Mouse (Mus musculus) liver, embryonic 11.5 days (tissue): ENCODE data around the gene Pgpep1. TPM values are rescaled to one million over a fixed set of nuclear protein-coding genes. Genes with fewer than 3 reads are reported as not detected.

Experiments used
- ATAC-seq: fragments of 200-750 bp; cut with Nextera tagmentation; replicated peaks from 2 replicates; pipeline ENCODE4 v1.8.0; 2017; ENCODE audit warnings: moderate number of reproducible peaks, mild to moderate bottlenecking, moderate TSS enrichment, moderate library complexity; ENCODE audit not compliant: low FRiP score
- DNase-seq: peaks from one replicate; pipeline ENCODE4 v3.0.0-alpha.2; 2017; ENCODE audit warnings: low spot score
- H3K27ac ChIP-seq: fragments of 300-500 bp; sonication (generic); 2 replicates; pipeline ENCODE4 v1.5.1; 2014; ENCODE audit warnings: mild to moderate bottlenecking, low read depth, low read length, control low read depth
- H3K27me3 ChIP-seq: fragments of 300-500 bp; sonication (generic); replicated peaks from 2 replicates; pipeline ENCODE4 v1.6.1; 2014; ENCODE audit warnings: low read length, mixed read lengths; ENCODE audit not compliant: control insufficient read depth, insufficient read depth
- H3K36me3 ChIP-seq: fragments of 300-500 bp; sonication (generic); 2 replicates; pipeline ENCODE4 v1.6.1; 2014; ENCODE audit warnings: mild to moderate bottlenecking, low read length, moderate library complexity, mixed read lengths; ENCODE audit not compliant: control insufficient read depth, insufficient read depth
- H3K4me1 ChIP-seq: fragments of 300-500 bp; sonication (generic); replicated peaks from 2 replicates; pipeline ENCODE4 v1.6.1; 2014; ENCODE audit warnings: low read length, mixed read lengths; ENCODE audit not compliant: control insufficient read depth, insufficient read depth
- H3K4me2 ChIP-seq: fragments of 300-500 bp; sonication (generic); 2 replicates; pipeline ENCODE4 v1.6.1; 2014; ENCODE audit warnings: mild to moderate bottlenecking, control low read depth, moderate library complexity
- H3K4me3 ChIP-seq: fragments of 300-500 bp; sonication (generic); 2 replicates; pipeline ENCODE4 v1.5.1; 2014; ENCODE audit warnings: low read depth, low read length, control low read depth
- H3K9ac ChIP-seq: fragments of 300-500 bp; sonication (generic); 2 replicates; pipeline ENCODE4 v1.6.1; 2014; ENCODE audit warnings: low read depth, low read length, control low read depth
- H3K9me3 ChIP-seq: fragments of 300-500 bp; sonication (generic); 2 replicates; pipeline ENCODE4 v1.6.1; 2016; ENCODE audit warnings: low read length, inconsistent platforms, mixed read lengths; ENCODE audit not compliant: control insufficient read depth
- WGBS: fragments of 180-500 bp; shearing (Covaris S2); extraction: QIAGEN DNeasy Blood & Tissue Kit; methylation state at CpG from one replicate; pipeline ENCODE4 v1.1.7; 2014; 5-methylcytosine and 5-hydroxymethylcytosine counted together
- polyA plus RNA-seq: library from polyadenylated mRNA; unstranded; fragments of >200 nt; fragmentation: Nextera tagmentation; extraction: Ambion mirVana; gene quantifications from 2 replicates; pipeline ENCODE4 v1.2.1, GENCODE M21; 2014

The Pgpep1 gene
- polyA plus RNA-seq, 1 experiment from 2014 or later = 34.6 TPM

- Histone ChIP-seq H3K4me1 (peaks cover 30% of the 10 kb centered on the region), H3K27ac (peak overlapping the region; percentile 1), H3K27me3 (peaks cover 4% of the 10 kb centered on the region; the same call in 1 of the 2 replicates), H3K9me3 (no peaks in the 10 kb centered on the region), H3K9ac (no peak overlapping the region), H3K36me3 (no peaks in the 10 kb centered on the region), H3K4me3 (no peak overlapping the region), H3K4me2 (no peak overlapping the region)
- ATAC-seq (0 out of 2 replicates have a peak, but pooled peaks have one; percentile 37), DNase-seq (no peak)
- 61% methylated on average over 8 of the region's 8 CpGs for WGBS
Observed at GRCm38 (mm10) chr8:70636838-70637237, 23.4 kb downstream of the Pgpep1 start.

- Histone ChIP-seq H3K9me3 (no peaks in the 10 kb centered on the region), H3K9ac (peak overlapping the region; percentile 54), H3K4me3 (no peak overlapping the region), H3K36me3 (no peaks in the 10 kb centered on the region), H3K4me2 (0 out of 2 replicates have a peak overlapping the region, but pooled peaks have one; percentile 12), H3K4me1 (peaks cover 40% of the 10 kb centered on the region), H3K27me3 (peaks cover 9% of the 10 kb centered on the region; the same call in 1 of the 2 replicates), H3K27ac (peak overlapping the region; percentile 60)
- 38% methylated on average over 6 of the region's 6 CpGs for WGBS
- DNase-seq (no peak), ATAC-seq (no peak)
Observed at GRCm38 (mm10) chr8:70635527-70635926, 24.7 kb downstream of the Pgpep1 start.

- no peak for ATAC-seq
- Histone ChIP-seq H3K4me3 (no peak overlapping the region), H3K4me2 (no peak overlapping the region), H3K9me3 (no peaks in the 10 kb centered on the region), H3K27ac (no peak overlapping the region), H3K9ac (no peak overlapping the region), H3K4me1 (peaks cover 48% of the 10 kb centered on the region), H3K27me3 (peaks cover 9% of the 10 kb centered on the region; the same call in 1 of the 2 replicates), H3K36me3 (no peaks in the 10 kb centered on the region)
- WGBS = 47% methylated on average over 6 of the region's 6 CpGs
- no peak for DNase-seq
Observed at GRCm38 (mm10) chr8:70634066-70634465, 26.1 kb downstream of the Pgpep1 start.

- peak within 1 kb of the TSS; percentile 90 for H3K4me2 ChIP-seq
- H3K9me3 ChIP-seq = no peaks in the 10 kb centered on the region
- ATAC-seq = 0 out of 2 replicates have a peak, but pooled peaks have one; percentile 4
- peak within 1 kb of the TSS; percentile 61 for H3K9ac ChIP-seq
- 69% methylated on average over 6 of the region's 6 CpGs for WGBS
- H3K4me1 ChIP-seq = peaks cover 43% of the 10 kb centered on the region
- no peak for DNase-seq
- peak within 1 kb of the TSS; percentile 89 for H3K27ac ChIP-seq
- peak within 1 kb of the TSS; percentile 59 for H3K4me3 ChIP-seq
- H3K36me3 ChIP-seq = no peaks in the 10 kb centered on the region
- peaks cover 9% of the 10 kb centered on the region; the same call in 1 of the 2 replicates for H3K27me3 ChIP-seq
Observed at GRCm38 (mm10) chr8:70632346-70632892, 27.8 kb downstream of the Pgpep1 start, which contains the start of gene Gdf15. TSS of gene Gdf15 (minus strand) at chr8:70632456.

GRCm38 (mm10) chr8:70631436-70631835 is 28.8 kb downstream of the Pgpep1 start:
- Histone ChIP-seq H3K27ac (peak overlapping the region; percentile 89), H3K4me3 (peak overlapping the region; percentile 59), H3K4me1 (peaks cover 37% of the 10 kb centered on the region), H3K36me3 (no peaks in the 10 kb centered on the region), H3K9me3 (no peaks in the 10 kb centered on the region), H3K27me3 (peaks cover 9% of the 10 kb centered on the region; the same call in 1 of the 2 replicates), H3K4me2 (peak overlapping the region; percentile 90), H3K9ac (peak overlapping the region; percentile 61)
- ATAC-seq (no peak), DNase-seq (peak; percentile 58)
- 12% methylated on average over 24 of the region's 24 CpGs for WGBS

DNA sequence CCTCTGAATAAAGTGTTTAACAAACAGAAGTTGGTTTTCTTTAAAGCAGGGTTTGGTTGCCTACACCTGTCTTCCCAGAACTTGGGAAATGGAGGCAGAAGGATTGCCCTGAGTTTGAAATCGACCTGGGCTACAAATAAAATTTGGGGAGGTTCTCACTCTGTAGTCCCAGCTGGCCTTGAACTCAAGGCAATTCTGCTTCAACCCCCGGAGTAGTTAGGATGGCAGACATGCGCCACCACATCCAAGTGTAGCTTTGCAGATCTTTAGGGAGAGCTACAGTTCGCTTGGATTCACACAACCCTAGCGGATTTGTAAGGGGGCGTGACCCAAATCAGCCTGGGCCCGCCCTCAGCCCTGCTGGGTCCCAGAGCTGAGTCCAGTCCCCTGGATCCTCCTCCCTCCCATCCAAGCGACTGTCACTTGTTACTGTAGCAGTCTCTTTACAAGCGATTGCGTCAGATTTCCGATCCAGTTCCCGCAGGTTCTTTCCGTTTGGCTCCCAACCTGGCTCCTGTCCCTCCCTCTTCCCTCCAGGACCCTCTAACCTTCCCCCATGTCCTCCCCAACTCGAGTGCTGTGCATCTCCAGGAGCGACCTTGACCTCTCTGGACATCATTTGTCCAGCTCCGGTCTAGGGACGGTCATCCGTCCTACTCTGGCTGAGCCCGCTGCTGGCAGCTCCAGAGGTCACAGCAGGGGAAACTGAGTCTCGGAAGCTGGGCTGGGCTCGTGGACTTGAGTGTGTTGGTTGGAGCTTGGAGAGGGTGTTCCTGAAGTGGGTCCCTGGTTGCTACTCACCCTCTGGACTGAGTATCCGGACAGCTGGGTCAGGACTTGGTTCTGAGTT is 29.4 kb downstream of the Pgpep1 start:
- ATAC-seq = peak; percentile 59
- peak overlapping the region; percentile 76 for H3K9ac ChIP-seq
- peaks cover 32% of the 10 kb centered on the region for H3K4me1 ChIP-seq
- H3K36me3 ChIP-seq = no peaks in the 10 kb centered on the region
- peak overlapping the region; percentile 90 for H3K4me2 ChIP-seq
- peaks cover 9% of the 10 kb centered on the region; the same call in 1 of the 2 replicates for H3K27me3 ChIP-seq
- peak overlapping the region; percentile 89 for H3K27ac ChIP-seq
- DNase-seq = peak; percentile 64
- H3K9me3 ChIP-seq = no peaks in the 10 kb centered on the region
- peak overlapping the region; percentile 59 for H3K4me3 ChIP-seq
- 8% methylated on average over 22 of the region's 22 CpGs for WGBS

DNA sequence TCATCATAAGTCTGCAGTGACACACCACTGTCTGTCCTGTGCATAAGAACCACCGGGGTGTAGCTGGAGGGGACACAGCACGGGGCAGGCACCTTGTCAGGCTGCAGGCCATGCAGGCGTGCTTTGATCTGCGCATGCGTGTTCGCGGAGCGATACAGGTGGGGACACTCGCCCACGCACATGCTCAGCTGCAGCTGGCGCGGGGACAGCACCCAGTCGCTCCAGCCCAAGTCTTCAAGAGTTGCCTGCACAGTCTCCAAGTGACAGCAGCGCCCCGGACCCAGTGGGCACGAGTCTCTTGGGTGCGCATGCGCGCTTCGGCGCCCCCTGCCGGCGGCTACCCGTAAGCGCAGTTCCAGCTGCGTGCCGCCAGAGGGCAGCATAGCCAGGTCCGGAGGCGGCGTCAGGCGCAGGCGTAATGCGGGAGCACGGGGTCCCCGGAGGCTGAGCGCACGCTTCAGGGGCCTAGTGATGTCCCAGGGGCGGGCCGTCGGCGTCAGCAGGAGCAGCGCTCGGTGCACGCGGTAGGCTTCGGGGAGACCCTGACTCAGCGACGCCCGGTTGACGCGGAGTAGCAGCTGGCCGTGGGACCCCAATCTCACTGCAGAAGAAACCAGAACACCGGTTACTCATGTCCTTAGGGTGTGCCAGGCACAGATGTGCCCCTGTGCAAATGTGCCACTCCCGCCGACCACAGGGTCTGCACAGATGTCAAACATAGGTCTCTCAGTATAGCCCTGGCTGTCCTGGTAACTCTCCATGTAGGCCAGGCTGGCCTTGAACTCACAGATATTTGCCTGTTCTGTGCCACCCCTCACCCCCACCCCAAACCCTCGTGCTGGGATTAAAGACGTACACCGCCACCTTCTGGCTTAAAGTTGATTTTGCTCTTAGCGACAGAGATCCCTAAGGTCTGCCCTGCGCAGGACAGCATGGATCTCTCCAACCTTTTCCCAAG is 30.3 kb downstream of the Pgpep1 start:
- H3K27me3 ChIP-seq = peaks cover 9% of the 10 kb centered on the region; the same call in 1 of the 2 replicates
- WGBS = 1% methylated on average over 60 of the region's 60 CpGs
- H3K27ac ChIP-seq = peak overlapping the region; percentile 89
- no peaks in the 10 kb centered on the region for H3K9me3 ChIP-seq
- H3K36me3 ChIP-seq = no peaks in the 10 kb centered on the region
- peak; percentile 85 for ATAC-seq
- DNase-seq = peak; percentile 95
- peaks cover 23% of the 10 kb centered on the region for H3K4me1 ChIP-seq
- H3K4me2 ChIP-seq = peak overlapping the region; percentile 90
- peak overlapping the region; percentile 76 for H3K9ac ChIP-seq
- H3K4me3 ChIP-seq = peak overlapping the region; percentile 59

- Histone ChIP-seq H3K9me3 (no peaks in the 10 kb centered on the region), H3K4me1 (peaks cover 26% of the 10 kb centered on the region), H3K27ac (peak overlapping the region; percentile 89), H3K4me2 (peak overlapping the region; percentile 90), H3K4me3 (peak overlapping the region; percentile 59), H3K36me3 (no peaks in the 10 kb centered on the region), H3K9ac (peak overlapping the region; percentile 76), H3K27me3 (peaks cover 9% of the 10 kb centered on the region; the same call in 1 of the 2 replicates)
- 61% methylated on average over 7 of the region's 7 CpGs for WGBS
- ATAC-seq = no peak
- DNase-seq = no peak
Observed at GRCm38 (mm10) chr8:70628986-70629490, 31.1 kb downstream of the Pgpep1 start.
